Mouse (Mus musculus): ENCODE data around the gene Psmd2. TPM values are rescaled to one million over a fixed set of nuclear protein-coding genes. Genes with fewer than 3 reads are reported as not detected.

The Psmd2 gene
- polyA plus RNA-seq, 1 experiment: 288 TPM

DNA sequence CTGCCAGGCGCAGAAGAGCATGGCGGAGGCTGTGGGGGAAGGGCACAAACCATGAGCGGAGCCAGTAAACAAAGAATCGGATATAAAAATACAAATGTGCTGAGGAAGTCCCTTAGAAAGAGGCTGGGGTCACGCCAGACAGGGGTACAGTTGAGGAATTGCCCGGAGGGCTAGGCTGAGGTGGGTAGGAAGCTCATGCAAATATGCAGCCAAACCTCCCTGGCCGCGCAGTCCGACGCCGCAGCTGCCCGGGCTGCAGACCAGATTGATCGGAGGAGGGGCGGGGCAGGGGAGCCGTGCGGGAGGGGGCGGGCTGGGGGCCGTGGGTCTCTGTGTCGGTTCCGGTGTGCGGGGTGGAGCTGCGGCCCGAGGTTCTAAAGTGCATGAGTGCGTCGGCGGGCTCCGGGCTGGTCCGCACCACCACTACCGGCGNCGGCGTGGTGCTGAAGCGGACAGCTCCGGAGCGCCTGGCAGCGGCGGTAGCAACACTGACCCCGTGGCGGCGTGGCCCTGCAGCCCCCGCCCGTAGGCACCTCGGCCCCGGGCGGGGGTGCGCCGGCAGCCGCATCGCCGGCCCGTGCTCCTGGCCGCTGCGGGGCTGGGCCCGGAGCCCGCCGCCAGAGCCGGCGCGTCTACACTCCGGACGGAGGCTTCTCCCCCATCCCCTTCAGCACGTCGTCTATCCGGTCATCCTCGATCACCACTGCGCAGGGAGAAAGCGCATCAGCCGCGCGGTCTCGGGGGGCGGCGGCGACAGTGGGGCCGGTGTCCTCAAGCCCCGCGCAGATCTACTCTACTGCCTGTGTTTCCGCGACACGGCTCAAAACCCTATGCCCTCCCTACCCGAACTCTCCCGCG, 31.7 kb upstream of the Psmd2 start:
- TF ChIP-seq EP300 (IDR thresholded peaks at IDR 0.05; ENCODE audit: insufficient read depth, low read depth, low read length): no peak
- TF ChIP-seq CTCF (IDR thresholded peaks at IDR 0.05; ENCODE audit: low read depth, low read length): no peak
- TF ChIP-seq POLR2A (IDR thresholded peaks at IDR 0.05; ENCODE audit: insufficient read depth, low read length): no peak
- Histone ChIP-seq H3K27me3 (ENCODE audit: control insufficient read depth, insufficient read depth, low read length, poor library complexity, severe bottlenecking) (no peaks in the 10 kb centered on the region), H3K9ac (ENCODE audit: low read depth, poor library complexity, severe bottlenecking) (peak overlapping the region; percentile 94; the same call in 1 of the 2 replicates), H3K9me3 (replicated peaks; ENCODE audit: control insufficient read depth, insufficient read depth, low read length, poor library complexity, severe bottlenecking) (no peaks in the 10 kb centered on the region), H3K27ac (ENCODE audit: insufficient read depth, low read length) (no peak overlapping the region), H3K4me1 (ENCODE audit: control insufficient read depth, insufficient read depth, low read length) (no peaks in the 10 kb centered on the region), H3K4me3 (ENCODE audit: low read depth, low read length) (peak overlapping the region; percentile 55), H3K36me3 (ENCODE audit: control insufficient read depth, insufficient read depth, low read length, poor library complexity, severe bottlenecking) (no peaks in the 10 kb centered on the region)

DNA sequence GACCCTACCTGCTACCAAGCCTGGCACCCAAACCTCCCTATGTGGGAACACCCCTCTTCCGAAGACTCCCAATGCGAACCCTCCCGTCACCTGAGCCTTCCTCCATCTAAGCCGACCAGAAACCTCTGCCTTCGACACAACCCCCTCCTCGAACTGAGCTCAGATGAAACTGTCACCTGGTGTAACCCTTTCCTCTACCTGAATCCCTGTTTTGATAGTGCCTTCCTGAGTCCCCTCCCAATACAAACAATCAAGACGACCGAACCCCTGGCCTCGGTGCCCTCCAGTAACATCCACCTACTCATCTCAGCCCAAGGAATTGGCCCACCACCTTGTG, 31.1 kb upstream of the Psmd2 start:
- Histone ChIP-seq H3K9me3 (replicated peaks; ENCODE audit: control insufficient read depth, insufficient read depth, low read length, poor library complexity, severe bottlenecking) (no peaks in the 10 kb centered on the region), H3K27ac (ENCODE audit: insufficient read depth, low read length) (no peak overlapping the region), H3K4me1 (ENCODE audit: control insufficient read depth, insufficient read depth, low read length) (no peaks in the 10 kb centered on the region), H3K36me3 (ENCODE audit: control insufficient read depth, insufficient read depth, low read length, poor library complexity, severe bottlenecking) (no peaks in the 10 kb centered on the region), H3K27me3 (ENCODE audit: control insufficient read depth, insufficient read depth, low read length, poor library complexity, severe bottlenecking) (no peaks in the 10 kb centered on the region), H3K4me3 (ENCODE audit: low read depth, low read length) (peak overlapping the region; percentile 55), H3K9ac (ENCODE audit: low read depth, poor library complexity, severe bottlenecking) (peak overlapping the region; percentile 94; the same call in 1 of the 2 replicates)
- TF ChIP-seq CTCF (IDR thresholded peaks at IDR 0.05; ENCODE audit: low read depth, low read length) (no peak), EP300 (IDR thresholded peaks at IDR 0.05; ENCODE audit: insufficient read depth, low read depth, low read length) (no peak), POLR2A (IDR thresholded peaks at IDR 0.05; ENCODE audit: insufficient read depth, low read length) (no peak)

DNA sequence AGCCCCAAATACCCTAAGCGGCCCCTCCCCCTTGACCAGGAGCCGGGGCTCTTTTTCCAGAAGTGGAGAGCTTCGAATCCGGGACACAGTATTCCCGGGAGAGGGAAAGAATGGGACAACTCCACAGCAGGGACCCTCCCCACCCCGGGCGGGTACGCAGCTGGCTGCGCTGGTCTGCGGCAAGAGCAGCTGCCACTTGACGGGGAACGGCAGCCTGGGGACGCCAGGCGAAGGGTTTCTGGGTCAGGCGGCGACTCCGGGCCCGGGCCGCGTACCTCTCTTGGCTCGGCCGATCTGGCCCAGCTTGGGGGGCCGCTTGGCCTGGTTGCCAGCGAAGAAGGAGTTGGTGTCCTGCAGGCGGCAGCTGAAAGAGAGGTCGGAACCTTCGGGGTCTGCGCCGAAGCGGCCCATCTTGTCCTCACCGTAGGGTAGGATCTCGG, 30.7 kb upstream of the Psmd2 start:
- peak overlapping the region; percentile 55 for H3K4me3 ChIP-seq (ENCODE audit: low read depth, low read length)
- H3K36me3 ChIP-seq (ENCODE audit: control insufficient read depth, insufficient read depth, low read length, poor library complexity, severe bottlenecking): no peaks in the 10 kb centered on the region
- TF ChIP-seq CTCF (IDR thresholded peaks at IDR 0.05; ENCODE audit: low read depth, low read length) (no peak), EP300 (IDR thresholded peaks at IDR 0.05; ENCODE audit: insufficient read depth, low read depth, low read length) (no peak), POLR2A (IDR thresholded peaks at IDR 0.05; ENCODE audit: insufficient read depth, low read length) (no peak)
- no peaks in the 10 kb centered on the region for H3K4me1 ChIP-seq (ENCODE audit: control insufficient read depth, insufficient read depth, low read length)
- no peak overlapping the region for H3K27ac ChIP-seq (ENCODE audit: insufficient read depth, low read length)
- H3K9me3 ChIP-seq (replicated peaks; ENCODE audit: control insufficient read depth, insufficient read depth, low read length, poor library complexity, severe bottlenecking): no peaks in the 10 kb centered on the region
- H3K27me3 ChIP-seq (ENCODE audit: control insufficient read depth, insufficient read depth, low read length, poor library complexity, severe bottlenecking): no peaks in the 10 kb centered on the region
- H3K9ac ChIP-seq (ENCODE audit: low read depth, poor library complexity, severe bottlenecking): peak overlapping the region; percentile 94

DNA sequence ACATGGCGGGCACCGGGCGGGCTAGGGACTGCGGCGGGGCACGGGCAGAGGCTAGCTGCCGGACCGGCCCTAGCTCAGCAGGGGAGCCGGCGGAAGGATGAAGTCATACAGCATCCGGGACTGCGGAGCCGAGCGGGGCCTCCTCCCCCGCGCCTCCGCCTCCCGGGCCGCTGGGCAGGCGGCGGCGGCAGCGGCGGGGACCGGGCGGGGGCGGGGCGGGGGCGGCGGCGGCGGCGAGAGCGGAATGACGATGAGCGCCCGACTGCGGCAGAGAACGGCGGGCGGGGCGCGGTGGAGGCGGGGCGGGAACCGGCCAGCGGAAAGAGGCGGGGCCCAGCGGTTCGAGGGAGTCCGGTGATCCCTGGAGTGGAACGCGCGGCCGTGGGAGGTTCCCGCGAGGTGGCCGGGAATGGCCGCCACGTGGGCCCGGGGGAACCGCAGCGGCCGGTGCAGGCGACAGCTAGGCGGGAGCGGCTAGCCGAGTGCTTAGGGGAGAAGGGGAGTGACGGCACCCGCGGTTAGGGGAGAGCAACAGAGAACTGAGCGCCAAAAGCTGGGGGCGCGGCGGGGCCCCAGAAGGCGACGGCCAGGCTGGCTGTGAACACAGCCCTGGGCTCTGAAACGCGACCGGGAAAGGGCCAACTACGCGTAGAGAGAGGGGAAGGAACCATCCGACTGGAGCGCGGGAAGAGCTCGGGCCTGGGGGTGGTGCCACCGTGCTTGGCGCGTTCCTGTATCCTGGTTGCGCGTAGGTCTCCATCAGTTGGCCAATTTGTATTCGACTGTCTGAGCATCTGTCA, 30.1 kb upstream of the Psmd2 start, which contains the start of gene Camk2n2:
Camk2n2 (minus strand) TSS at position 97 of the 800 bp plus-strand sequence.
- Histone ChIP-seq H3K9ac (ENCODE audit: low read depth, poor library complexity, severe bottlenecking) (peak within 1 kb of the TSS; percentile 94), H3K27ac (ENCODE audit: insufficient read depth, low read length) (no peak within 1 kb of the TSS), H3K36me3 (ENCODE audit: control insufficient read depth, insufficient read depth, low read length, poor library complexity, severe bottlenecking) (no peaks in the 10 kb centered on the region), H3K4me1 (ENCODE audit: control insufficient read depth, insufficient read depth, low read length) (no peaks in the 10 kb centered on the region), H3K4me3 (ENCODE audit: low read depth, low read length) (peak within 1 kb of the TSS; percentile 70), H3K9me3 (replicated peaks; ENCODE audit: control insufficient read depth, insufficient read depth, low read length, poor library complexity, severe bottlenecking) (no peaks in the 10 kb centered on the region), H3K27me3 (ENCODE audit: control insufficient read depth, insufficient read depth, low read length, poor library complexity, severe bottlenecking) (no peaks in the 10 kb centered on the region)
- TF ChIP-seq POLR2A (IDR thresholded peaks at IDR 0.05; ENCODE audit: insufficient read depth, low read length) (no peak), CTCF (IDR thresholded peaks at IDR 0.05; ENCODE audit: low read depth, low read length) (no peak), EP300 (IDR thresholded peaks at IDR 0.05; ENCODE audit: insufficient read depth, low read depth, low read length) (no peak)

DNA sequence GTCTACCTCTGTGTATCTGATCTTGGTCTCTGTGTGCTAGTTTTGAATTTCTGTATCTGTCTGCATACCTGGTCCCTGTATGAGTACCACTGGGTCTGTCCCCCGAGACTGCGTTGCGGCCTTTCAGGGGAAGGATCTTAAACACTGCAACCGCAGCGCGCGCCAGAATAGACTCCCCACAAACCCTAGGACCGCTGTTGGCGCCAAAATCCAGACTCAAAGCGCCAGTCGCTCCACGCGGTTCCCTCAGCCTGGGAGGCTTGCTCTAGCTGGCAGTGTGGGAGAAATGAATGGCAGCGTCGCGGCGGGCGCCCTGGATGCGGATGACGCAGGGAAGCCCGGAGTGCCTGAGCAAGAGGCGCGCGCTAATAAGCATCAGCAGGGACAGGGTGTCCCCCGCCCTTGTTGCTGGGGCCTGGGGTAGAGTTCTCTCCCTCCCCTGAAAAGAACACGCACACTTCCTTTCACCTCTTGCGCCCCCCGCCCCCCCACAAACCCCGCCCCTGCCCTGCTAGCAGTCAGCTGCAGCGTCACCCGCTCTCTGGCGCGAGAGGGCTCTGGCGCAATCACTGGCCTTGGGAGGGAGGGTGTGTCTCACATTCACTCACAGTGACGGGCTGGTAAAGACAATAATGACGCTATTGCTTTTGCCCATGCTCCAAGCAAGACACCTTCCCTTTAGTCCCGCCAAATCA, 29.3 kb upstream of the Psmd2 start:
- H3K4me3 ChIP-seq (ENCODE audit: low read depth, low read length): peak overlapping the region; percentile 70
- TF ChIP-seq EP300 (IDR thresholded peaks at IDR 0.05; ENCODE audit: insufficient read depth, low read depth, low read length): no peak
- no peak for TF ChIP-seq POLR2A (IDR thresholded peaks at IDR 0.05; ENCODE audit: insufficient read depth, low read length)
- TF ChIP-seq CTCF (IDR thresholded peaks at IDR 0.05; ENCODE audit: low read depth, low read length): no peak
- no peaks in the 10 kb centered on the region for H3K4me1 ChIP-seq (ENCODE audit: control insufficient read depth, insufficient read depth, low read length)
- H3K27ac ChIP-seq (ENCODE audit: insufficient read depth, low read length): no peak overlapping the region
- peak overlapping the region; percentile 94 for H3K9ac ChIP-seq (ENCODE audit: low read depth, poor library complexity, severe bottlenecking)
- no peaks in the 10 kb centered on the region for H3K27me3 ChIP-seq (ENCODE audit: control insufficient read depth, insufficient read depth, low read length, poor library complexity, severe bottlenecking)
- no peaks in the 10 kb centered on the region for H3K9me3 ChIP-seq (replicated peaks; ENCODE audit: control insufficient read depth, insufficient read depth, low read length, poor library complexity, severe bottlenecking)
- H3K36me3 ChIP-seq (ENCODE audit: control insufficient read depth, insufficient read depth, low read length, poor library complexity, severe bottlenecking): no peaks in the 10 kb centered on the region

All from ES-Bruce4 (cell line).